Mouse (Mus musculus) liver, adult (tissue): Measurements from ENCODE around the gene Trmt61a.

ENCODE experiments used
- GATA4 ChIP-seq: IDR thresholded peaks from 2 replicates; pipeline ENCODE4 v1.6.1; 2014; ENCODE audit warnings: mild to moderate bottlenecking, low read length; ENCODE audit not compliant: insufficient replicate concordance

Trmt61a gene

DNA sequence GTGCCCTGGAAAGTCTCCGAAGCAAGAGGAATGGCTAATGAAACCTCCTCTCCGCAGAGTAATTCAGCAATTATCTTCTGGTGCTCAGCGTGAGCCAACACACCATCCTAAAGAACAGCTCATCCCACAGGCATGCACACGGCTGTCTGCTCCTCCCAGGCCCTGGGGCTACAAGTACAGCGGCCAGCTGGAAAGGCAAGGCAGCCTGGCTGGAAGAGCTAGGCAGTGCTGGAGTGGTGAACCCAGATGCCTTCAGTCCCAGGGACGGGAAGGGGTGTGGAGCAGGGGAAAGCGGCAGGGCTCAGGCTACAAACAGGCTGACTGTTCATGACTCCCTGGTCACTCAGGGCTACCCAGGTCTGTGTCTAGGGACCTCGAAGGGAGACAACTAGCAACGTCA, 26.7 kb downstream of the Trmt61a start:
- no peak for TF ChIP-seq GATA4

DNA sequence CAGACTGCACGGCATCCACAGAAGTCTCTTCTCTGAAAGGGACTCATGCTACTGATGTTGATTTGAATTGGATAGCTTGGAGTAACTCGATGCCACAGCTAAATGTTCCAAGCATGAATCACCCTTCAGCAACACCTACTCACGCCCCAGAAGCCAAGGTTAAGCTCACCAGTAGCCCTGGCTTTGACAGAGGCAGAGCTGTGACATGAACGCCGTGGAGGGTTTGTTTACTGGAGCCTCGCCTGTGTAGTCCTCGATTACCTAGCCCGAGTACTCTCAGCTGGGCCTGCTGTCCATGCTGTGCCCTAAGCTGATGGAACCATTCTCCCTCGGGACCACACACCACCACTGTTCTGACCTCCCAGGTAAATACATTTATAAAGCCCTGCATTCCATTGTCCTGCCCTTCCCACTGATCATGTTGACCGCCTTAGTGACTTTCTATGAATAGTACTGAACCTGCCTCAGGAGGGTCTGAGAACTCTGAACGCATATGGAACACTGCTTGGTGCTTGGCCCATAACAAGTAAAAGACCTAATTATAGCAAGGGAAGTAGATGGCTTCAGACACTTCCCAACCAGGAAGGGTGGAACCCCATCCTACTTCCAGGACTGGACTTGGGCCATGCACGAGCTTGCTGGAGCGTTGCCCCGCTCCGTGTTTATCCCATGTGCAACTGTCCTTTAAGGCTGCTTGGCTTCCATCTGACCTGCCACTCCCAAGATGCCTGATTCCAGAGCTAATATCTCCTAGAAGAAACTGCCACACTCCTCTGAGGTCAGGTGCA, 27.5 kb downstream of the Trmt61a start:
- TF ChIP-seq GATA4: no peak

DNA sequence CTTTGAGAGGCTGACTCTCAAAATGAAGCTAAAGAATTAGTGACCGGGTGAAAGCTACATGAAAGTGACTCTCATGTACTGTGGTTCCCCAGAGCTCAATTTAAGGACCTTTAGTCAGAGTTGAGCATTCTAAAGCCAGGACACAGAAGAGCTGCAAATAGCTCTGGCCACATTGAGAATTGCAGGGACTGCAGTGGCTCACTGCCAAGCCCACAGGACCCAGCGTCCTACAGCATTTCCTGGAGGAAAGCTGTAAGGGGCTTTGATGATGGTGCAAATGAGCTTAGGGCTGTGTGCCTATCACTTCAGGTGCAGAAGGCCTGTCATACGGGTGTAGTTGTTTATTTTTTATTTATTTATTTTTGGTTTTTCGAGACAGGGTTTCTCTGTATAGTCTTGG, 30.3 kb downstream of the Trmt61a start:
- TF ChIP-seq GATA4: no peak

DNA sequence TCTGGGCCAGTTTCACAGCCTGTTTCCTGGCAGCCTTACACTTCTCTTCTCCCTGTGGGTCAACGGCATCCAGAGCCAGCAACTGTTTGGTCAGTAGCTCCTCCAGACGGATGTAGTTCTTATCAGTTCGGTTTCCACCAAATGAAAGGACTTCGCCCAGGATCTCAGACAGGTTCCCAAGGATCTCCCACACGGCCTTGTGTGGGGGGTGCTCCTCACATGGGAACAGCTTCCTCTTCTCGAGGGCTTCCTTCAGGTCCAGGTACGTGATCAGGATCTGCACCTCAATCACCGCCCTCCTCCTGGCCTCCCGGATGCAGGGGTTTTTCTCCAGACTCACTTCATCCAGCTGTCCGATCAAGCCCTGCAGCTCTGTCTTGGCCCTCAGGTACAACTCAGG, 32.2 kb downstream of the Trmt61a start:
- TF ChIP-seq GATA4: no peak

DNA sequence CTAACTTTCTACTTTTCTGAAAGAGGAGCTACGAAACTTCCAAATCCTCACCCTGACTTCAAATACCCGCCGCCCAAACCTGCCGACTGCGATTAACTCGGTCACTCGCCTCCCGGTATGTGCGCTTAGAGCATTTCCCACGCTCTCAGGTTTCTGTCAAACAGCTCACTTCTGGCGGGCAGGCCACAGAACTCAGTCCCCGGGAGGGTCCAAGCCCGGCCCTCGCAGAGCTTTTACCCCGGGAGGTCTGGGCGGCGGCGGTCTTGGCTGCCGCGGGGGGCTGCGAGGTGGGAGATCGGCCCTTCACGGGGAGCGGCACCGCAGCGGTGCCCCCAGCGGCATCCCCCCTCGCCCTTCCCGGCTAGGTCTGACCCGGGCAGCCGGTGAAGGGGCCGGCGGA, 34.6 kb downstream of the Trmt61a start:
- no peak for TF ChIP-seq GATA4

DNA sequence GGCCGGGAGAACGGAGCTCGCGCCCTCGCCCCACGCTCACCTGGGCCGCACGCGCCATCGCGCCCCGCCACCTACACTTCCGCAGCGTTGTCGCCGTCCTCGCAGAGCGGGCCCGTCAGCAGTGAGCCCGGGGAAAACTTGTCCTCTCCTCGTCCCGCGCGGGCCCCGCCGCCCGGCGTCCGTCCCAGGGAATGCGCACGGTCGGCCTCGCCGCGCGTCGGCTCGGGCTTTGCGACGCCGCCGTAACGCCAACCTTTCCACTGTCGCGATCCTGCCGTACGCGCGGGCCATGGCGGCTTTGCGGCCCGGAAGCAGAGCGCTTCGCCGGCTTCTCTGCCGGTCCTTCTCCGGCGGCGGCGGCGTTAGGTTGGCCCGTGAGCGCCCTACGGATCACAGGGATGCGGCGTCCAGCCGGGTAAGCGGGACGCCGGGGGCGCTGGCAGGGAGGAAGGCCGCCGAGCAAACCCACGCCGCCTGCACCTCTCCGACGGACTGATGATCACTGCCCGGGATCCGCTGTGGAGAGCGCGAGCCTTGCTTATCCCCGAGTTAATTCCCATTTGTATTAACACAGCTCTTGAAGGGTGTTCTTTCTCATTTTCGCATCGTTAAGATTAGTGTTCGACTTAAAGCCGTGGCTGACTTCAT, 35.2 kb downstream of the Trmt61a start, which contains the start of the genes Bag5 and Apopt1:
Gene Bag5 (minus strand): TSS at position 254 of the 648 bp plus-strand sequence.
Gene Apopt1 (plus strand): TSS at position 258 of the 648 bp plus-strand sequence.
- peak; percentile 65; the same call in 1 of the 2 replicates for TF ChIP-seq GATA4

DNA sequence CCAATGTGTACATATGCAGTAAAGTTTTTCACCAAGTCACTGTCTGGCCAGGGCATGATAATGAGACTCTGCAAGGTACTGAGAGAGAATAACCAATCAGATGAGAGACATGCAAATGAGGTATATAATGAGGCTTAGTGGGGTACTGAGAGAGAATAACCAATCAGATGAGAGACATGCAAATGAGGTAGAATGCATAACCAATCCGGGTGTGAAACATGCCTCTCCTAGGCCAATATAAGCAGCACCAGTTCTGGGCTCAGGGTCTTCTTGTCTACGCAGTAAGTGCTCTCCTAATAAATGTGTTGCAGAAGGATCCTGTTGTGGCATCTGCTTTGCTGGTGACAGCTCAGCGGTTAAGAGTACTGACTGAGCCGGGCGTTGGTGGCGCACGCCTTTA, 38.6 kb downstream of the Trmt61a start:
- no peak for TF ChIP-seq GATA4

DNA sequence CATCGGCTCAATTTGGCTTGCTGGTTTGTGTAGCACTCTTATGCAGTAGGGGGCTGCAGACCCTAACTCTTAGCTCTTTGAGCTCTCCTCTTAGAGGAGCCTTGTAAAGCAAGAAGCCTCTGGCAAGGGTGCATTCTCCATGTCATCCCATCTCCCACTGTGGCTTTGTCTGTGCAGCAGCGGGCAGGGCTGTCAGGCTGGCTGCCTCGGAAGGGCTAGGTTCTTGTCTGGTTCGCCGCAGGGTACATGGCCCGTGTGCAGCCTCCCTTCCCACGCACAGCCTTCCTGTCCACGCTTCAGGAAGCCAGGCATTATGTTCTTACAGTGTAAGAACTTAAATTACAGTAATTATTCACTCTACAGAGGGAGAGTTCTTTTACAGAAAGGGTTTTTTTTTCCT, 40.8 kb downstream of the Trmt61a start:
- no peak for TF ChIP-seq GATA4

DNA sequence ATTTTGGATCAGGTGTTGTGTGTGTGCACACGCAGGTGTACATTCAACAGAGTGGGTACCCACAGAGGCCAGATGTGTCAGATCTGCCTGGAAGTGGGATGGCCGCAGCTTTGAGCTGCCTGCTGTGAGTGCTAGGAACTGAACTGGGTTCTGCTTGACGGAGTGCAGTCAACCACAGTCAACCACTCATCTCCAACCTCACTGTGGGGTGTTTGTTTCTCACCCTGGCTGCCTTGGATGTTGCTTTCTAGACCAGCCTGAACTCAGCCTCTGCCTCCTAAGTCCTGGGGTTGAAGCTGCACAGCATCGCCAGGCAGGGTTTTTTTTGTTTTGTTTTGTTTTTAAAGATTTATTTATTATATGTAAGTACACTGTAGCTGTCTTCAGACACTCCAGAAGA, 42.3 kb downstream of the Trmt61a start:
- no peak for TF ChIP-seq GATA4

DNA sequence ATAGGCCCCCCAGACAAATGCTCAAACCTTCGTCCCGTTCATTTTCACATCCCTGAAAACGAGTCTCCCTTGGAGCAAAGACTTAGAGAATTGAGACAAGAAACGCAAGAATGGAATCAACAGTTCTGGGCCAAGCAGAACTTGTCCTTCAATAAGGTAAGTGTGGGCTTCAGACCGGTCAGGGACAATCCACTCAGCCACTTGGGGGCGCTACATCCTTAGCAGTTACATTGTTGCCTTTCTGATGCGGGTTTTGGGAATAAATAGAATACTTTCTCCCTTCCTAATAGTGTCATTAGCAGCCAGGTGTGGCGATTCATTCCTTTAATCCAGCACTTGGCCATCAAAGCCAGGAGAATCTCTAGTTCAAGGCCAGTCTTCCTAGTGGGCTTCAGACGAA, 44.7 kb downstream of the Trmt61a start:
- no peak for TF ChIP-seq GATA4

DNA sequence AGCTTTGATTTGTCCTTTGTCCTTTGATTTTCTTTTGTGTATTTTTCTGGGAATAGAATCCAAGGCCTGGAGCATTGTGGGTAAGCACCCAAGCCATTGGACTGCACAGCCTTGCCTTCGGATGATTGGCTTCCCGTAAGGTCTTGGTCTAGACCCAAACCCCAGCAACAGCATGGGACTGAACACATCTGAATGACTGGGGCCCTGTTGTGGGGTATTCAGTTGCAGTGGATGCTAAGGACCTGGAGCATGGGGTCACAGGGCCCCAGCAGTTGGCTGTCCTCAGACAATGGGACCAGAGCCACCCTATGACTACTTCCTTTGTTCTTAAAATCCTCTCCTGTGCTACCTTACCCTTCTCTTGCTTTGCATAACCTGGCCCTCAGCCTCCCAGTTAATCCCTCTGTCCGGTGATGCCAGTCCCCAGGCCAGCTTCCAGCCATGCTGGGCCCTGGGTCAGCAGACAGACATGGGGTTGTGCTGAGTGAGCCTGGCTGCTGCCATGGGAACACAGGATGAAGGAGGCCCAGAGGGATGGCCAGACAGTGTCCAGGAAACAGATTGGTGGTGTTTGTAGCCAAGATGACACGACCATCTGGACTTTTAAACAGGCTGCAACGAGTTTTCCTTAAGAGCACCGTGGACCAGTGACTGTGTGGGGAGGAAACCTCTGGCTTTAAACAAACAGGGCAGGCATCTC, 46.9 kb downstream of the Trmt61a start:
- no peak for TF ChIP-seq GATA4

DNA sequence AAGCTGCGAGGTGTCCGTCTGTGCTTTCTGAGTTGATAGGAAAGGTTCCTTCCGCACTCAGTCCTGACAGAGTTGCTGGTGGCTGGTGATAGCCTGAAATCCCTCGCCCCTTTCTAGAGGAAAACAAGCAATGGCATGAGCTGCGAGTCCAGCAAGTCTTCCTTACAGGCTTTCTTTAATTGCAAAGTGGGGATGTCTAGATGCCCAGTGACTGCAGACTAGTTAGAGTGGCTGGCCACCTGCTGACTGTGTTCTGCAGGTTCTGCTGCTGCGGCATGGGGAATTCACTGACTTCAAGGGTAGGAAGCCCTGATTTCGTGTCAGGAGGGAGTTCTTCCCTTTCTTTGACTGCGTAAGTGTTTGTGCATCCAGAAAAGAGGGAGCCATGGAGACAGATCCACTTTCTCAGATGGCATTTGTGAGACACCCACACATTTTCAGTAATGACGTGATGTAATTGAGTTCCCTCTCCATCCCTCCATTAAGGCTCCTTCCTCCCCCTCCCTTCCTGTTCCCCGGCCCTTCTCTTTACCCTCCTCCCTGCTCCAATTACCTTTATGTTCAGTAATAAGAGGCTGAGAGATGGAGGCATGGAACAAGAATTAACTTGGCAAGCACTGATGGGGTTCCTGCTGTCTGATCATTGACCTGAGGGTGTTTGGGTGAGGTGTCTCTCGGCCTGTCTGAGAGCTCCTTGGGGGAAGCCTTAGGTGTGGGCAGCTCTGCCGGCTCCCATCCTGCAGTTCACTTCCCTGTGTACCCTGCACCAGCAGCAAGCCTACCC, 47.6 kb downstream of the Trmt61a start:
- no peak for TF ChIP-seq GATA4

DNA sequence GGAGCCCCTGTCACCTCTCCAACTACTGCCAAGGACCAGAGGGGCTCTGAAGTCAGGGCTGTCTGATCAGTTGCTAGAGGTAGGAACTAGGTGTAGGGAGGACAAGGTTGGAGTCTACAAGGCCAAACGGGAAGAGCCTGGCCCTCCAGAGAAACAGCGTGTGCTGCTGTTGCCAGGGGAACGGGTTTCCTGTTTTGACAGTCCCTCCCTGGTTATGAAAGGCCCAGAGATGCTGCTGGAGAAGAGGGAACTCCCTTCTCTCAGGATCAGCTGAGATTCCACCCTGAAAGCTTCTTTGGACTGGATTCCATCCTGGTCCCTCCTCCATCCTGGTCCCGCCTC, 48.2 kb downstream of the Trmt61a start:
- no peak for TF ChIP-seq GATA4

DNA sequence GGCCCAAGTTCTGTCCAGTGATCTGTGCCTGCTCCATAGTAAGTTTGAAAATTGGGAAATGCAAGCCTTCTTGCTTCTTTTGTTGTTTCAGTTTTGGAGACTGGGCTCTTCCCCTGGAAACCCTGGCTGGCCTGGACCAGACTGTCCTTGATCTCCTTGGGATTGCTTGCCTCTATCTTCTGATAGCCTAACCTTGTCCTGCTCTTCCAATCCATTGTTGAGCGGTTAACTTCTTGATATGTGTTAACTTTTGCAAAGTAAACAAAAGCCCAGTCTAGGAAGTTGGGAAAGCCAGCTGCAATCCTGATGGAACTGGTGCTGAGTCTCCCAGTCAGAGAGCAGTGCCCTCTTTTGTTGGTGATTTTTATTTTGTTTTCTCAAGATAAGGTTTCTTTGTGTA, 50.1 kb downstream of the Trmt61a start:
- TF ChIP-seq GATA4: no peak
